Mouse (Mus musculus) heart, postnatal 14 days (tissue): ENCODE data around the gene Vezt. TPM values are rescaled to one million over a fixed set of nuclear protein-coding genes. Genes with fewer than 3 reads are reported as not detected.

Source experiments
- DNase-seq, 2 experiments: peaks; one replicate each; pipeline ENCODE4 v3.0.0; 2021 to 2022
- intact Hi-C: fragments of 180-260 bp; cut with DNase I; formaldehyde crosslinking; loops from one replicate; pipeline ENCODE4 v1.15.1; 2025
- total RNA-seq, 2 experiments: library from RNA; stranded (reverse); gene quantifications; 2 replicates each; pipeline ENCODE4 v1.2.3; 2021

Gene Vezt
- total RNA-seq, 2 experiments from 2014 or later = 34.9 to 35.3 TPM

DNA sequence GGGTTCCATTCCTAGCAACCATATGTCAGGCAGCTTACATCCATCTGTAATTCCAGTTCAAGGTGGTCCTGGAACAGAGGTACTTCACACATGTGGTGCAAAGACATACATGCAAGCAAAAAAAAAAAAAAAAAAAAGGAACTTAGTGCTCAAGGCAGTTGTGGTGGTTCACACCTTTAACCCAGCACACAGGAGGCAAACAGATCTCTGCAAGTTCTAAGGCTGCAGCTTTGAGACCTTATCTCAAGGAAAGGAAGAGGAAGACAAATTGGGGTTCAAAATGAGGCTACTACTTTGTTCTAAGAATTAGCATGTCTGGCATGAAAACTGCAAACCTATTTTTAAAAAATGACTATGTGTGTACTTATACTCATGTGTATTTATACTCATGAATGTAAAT, 50.3 kb downstream of the Vezt start:
- intact Hi-C loops = no loop called here

DNA sequence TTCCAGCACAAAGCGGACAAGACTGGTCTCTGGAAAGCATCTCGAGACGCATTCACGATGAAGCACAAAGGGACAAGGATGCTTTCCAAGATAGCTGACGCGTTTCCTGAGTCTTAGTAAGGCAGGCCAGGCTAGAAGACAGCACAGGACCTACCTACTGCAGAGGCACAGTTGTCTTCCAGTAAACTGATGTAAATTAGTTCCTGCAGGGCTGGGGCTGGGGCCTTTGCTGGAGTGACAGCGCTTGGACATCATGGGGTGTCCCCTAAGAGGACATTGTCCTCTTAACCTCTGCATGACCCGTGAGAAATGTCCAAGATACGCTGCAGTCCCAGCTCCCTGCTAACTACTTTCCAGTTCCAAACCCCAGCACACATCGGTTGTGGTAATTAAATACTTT, 66.3 kb downstream of the Vezt start:
- no peak for DNase-seq
- intact Hi-C loops = no loop called here

More for the DNA sequence above, 50.3 kb downstream of the Vezt start:
- DNase-seq = no peak

DNA sequence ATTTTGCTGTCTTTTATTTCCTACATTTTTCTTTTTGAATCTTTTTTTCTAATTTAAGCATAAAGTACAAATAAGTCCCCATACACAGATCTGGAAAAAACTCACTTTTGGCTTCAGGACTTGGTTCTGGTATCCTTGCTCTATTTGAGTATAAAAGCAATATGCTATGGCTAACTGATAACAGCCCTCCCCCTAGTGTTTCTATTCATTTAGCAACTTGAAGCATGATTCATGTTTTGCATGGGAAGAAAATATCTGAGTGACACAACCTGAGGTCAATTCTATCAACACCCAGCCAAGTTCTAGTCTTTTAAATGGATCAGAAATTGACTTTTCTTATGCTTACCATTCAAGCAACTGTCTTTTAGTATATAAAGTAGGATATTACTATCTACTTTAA, 68.1 kb downstream of the Vezt start:
- intact Hi-C loops = no loop called here
- no peak for DNase-seq

DNA sequence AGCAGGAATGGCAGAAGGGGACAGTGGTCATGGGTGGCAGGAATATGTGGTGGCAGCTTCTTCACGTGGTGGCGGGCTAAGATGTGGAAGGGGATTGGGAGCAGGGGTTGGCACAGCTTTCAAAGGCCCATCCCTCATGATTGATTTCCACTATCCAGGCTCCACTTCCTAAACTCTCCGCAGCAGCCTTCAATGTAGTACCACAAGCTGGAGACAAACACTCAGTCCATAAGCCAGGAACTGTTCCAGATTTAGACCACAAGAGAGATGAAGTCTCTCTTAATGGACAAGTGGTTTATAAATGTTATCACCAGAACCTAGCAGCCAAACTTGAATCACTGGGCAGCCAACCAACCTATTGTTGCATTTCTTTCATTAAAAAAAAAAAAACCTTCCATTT, 81.6 kb downstream of the Vezt start:
- intact Hi-C loops = no loop called here

DNA sequence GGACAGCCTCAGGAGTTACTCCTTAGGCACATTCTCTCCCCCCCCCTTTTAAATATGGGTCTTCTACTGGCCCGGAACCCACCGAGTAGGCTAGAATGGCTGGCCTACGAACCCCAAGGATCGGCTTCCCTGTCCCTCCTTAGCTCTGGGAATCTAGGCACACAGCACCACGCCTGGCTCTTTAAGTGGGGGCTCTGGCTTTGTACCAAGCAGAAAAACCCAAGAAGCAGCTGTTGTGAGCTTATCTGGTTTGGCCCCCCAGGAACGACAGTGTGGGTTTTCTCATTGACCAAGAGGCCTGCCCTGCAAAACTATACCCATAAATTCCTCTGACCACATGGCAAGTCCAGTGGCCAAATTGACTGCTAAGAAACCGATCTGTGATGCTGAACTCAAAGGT, 82.1 kb downstream of the Vezt start:
- DNase-seq = no peak
- intact Hi-C loops = no loop called here

More for the DNA sequence above, 81.6 kb downstream of the Vezt start:
- DNase-seq = no peak

DNA sequence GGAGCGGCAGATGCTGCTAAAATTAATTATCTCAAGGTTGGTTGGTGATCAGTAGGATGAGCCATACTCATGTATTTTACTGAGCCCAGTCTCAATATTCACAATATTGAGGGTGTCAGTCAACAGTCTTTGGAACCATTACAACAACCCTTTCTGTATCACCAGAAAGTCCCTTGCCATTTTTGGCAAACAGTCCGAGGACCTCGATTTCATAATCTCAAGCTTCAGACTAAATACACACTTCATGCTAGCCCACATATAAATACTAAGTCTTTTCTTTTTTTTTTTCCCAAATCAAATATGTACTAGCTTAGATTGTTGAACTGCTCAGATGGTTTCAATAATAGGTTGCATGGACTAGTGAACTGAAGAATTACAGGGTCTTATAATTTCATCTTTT, 84.6 kb downstream of the Vezt start:
- intact Hi-C loops = no loop called here
- DNase-seq = no peak

DNA sequence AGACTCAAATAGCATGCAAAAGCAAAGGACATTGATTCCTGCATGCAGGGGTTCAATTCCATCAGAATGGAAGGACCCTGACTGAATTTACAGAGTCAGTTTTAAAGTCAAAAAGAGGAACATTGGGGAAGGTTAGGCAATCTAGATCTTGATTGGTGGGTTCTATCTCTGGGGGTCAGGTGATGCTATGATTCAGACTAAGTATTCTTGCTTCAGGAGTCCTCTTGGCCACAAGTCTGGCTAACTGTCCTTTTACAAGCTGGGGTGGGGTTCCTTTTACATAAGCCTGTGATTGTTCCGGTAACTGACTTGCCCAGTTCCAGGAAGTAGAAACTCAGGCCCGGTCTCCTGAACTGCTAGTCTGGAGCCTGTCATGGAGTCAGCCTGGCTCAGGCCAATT, 85.7 kb downstream of the Vezt start:
- intact Hi-C loops = no loop called here
- DNase-seq = no peak

DNA sequence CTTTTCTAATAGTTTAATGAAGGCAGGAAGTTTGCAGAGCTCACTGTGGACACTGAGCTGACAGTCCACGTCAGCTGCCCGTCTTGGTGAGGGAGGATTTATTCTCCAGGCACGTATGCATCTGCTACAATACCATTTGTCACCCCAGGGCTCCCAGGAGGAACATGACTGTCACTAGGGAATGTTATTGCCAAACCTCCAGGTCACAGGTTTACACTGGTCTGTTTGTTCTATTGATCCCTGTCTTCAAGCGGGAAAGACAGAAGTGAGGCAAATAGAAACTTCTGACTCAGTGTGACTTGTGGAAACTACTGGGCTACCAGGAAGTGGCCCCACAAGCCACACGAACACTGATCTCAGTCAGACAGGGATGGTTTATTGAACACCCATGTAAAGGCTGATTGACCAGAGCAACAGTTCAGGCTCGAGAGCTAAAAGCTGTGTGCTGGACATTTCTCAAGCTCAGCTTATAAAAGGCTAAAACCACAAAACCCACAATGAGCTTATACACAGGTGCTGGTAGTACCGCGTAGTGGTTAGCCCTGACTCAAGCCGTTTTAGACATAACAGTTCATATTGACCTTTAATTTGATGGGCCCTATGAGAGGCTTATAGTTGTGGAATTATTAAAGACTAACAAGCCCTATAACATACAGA, 89.6 kb downstream of the Vezt start:
- intact Hi-C loops = loop anchor here (1.0 kb wide), 1 partner anchor 170 kb away; no protein-coding TSS in a partner anchor
- DNase-seq = no peak

DNA sequence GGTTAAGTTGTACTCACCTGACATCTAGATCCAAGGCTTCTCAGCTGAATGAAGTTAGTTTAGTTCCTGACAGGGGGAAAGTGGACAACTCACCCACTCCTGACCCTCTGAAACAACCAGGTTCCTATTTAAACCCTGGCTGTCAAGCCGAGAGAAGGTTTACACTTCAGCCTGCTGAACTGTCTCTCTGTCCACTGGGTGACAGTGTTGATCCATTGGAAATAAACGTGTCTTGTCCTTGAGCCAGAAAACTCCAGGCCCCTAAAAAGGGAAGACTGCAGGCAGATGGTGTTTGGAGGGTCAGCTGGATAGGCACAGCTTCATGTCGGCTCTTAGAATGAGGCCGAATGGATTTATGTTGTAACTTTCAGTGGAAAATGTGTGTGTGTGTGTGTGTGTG, 90.3 kb downstream of the Vezt start:
- intact Hi-C loops = loop anchor here (1.0 kb wide), 1 partner anchor 171 kb away; no protein-coding TSS in a partner anchor
- peak; percentile 9 to 53 for DNase-seq

DNA sequence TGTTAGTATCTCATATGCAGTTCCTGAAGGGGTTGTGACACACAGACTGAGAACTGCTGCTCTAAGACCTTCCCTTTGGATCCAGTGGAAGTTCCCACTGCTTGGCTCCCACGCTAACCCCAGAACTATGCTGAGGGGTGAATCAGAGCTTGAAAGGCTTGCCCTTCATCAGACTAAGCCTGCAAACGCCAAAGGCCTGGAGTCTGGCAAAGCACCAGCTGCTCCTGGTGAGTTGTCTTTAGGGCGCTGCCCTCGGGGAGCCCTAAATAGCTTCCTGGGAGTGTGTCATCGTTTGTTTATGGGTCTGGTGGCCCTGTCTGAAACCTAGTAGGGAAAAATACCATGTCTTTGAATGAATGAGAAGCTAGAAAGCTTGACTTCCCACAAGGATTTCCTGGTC, 91.4 kb downstream of the Vezt start:
- intact Hi-C loops = no loop called here
- peak in 1 of 2 experiments; percentile 18 for DNase-seq

DNA sequence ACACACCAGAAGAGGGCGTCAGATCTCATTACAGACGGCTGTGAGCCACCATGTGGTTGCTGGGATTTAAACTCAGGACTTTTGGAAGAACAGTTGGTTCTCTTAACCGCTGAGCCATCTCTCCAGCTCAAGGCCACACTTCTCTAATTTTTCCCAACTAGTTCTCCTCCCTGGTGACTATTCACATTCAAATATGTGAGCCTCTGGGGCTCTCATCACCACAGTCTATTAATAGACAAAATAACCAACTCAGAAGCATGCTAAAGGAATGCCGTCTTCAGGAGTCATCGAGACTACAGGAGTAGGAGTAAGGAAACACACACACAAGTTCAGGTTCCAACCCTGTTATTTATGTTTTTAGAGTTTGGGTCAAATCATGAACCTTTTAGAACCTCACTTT, 95.3 kb downstream of the Vezt start:
- intact Hi-C loops = no loop called here
- DNase-seq = no peak

DNA sequence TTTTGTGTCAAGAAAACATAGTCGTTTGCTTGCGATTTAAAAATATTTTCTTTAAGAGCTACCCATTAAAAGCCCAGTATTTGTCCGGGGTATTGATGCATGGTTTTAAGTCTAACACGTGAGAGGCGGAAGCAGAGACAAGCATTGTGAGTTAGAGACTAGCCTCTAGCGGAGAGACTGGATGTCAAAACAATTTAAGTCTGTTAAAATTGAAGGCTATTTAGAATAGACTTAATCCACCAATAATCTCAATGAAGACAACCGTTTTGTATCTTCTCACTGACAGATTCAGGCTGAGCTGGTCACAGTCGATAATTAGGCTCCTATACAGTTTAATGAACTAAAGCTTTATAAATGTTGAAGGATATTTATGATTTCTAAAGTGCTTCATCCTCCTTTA, 95.9 kb downstream of the Vezt start:
- intact Hi-C loops = no loop called here
- no peak for DNase-seq

DNA sequence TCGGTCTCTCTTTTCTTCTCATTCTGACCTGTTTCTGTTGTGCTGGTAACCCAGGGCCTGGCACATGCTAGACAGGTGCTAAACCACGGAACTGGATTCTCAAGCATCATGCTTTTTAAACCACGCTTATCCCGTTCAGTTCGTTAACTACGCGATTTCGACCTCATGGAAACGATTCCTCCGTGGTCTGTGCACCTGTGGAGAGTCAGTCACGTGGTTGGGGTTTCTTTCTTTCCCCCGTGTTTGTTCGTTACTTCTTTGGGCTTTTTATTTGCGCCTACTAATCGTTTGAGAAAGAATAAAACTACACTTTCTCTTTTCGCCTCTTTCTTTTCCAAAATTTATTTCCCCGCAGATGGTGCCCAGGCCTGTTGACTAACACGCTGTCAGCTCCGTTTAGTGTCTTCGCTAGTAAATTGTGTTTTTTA, 96.8 kb downstream of the Vezt start:
- intact Hi-C loops = no loop called here

DNA sequence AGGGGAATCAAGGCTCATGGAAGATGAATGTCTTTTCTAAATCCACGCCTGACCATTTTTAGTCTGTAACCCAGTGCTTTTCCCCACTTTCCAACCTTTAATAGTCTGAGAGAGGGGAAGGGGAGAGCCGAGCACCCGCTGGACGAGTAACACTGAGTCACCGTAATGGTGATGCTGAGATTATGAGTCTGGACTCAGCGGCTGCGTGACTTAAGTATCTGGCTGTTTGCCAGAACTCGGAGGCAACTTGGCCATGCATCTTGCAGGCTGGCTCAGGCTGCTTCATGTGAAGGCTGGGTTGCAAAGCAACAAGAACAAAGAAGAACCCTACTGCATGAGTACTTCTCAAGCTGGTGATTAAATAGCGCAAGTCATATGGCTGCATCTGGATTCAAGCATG, 101.6 kb downstream of the Vezt start:
- intact Hi-C loops = no loop called here
- peak; percentile 19 to 45 for DNase-seq

More for the DNA sequence above, 96.8 kb downstream of the Vezt start:
- DNase-seq = no peak

DNA sequence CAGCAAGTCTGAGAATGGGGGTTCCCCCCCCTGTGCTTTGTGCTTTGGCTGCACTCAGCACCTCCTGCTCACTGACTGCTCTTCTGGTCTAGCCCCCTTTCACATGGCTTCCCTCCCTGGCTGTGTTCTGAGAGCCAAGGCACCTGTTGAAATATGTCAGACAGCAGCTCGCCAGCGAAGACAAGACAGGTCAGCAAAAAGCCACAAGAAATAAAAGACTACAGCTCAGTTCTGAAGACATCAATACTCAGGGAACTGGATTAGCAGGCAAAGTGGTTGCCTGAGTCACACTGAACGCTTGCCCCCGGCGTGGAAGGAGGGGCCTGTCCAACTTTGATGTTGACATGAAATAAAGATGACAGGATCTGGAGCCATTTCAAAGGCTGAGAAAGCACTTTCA, 102.8 kb downstream of the Vezt start:
- DNase-seq = no peak
- intact Hi-C loops = no loop called here

DNA sequence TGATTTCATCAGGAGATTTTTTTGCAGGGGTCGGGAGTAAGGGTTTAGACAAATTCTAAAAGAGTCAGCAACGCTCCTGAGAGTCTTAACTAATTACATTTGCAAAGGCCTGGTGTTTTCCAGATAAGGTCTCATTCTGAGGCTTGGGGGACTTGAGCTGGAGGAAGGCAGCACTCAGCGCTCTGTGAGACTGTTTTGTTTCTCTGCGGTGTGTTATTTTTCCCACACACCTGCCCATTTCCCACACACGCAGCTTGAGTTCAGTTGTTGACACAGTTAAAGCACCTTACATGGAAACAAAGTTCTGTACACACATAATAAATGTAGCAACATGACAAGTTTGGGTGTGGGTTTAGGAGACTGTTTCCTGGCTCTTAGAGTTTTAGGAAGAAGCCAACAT, 103.6 kb downstream of the Vezt start:
- no peak for DNase-seq
- intact Hi-C loops = no loop called here

DNA sequence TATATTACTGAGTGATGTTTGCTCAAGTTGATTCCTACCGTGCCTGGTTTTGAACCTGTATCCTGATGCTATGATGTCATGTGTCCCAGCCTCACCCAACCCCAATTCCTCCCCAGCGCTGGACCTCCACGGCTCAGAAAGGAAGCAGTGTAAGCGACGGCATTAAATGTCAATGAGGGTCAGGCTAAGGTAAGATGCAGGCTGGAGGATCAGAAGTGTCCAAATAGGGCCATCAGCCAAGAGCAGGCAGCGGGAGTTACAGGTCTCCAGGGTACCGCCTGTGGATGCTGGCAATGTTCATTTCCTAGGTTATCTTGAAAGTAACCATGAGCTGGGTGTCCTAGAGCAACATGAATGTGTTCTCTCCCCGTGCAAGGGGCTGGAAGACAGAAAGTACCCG, 104.2 kb downstream of the Vezt start:
- intact Hi-C loops = no loop called here
- no peak for DNase-seq

DNA sequence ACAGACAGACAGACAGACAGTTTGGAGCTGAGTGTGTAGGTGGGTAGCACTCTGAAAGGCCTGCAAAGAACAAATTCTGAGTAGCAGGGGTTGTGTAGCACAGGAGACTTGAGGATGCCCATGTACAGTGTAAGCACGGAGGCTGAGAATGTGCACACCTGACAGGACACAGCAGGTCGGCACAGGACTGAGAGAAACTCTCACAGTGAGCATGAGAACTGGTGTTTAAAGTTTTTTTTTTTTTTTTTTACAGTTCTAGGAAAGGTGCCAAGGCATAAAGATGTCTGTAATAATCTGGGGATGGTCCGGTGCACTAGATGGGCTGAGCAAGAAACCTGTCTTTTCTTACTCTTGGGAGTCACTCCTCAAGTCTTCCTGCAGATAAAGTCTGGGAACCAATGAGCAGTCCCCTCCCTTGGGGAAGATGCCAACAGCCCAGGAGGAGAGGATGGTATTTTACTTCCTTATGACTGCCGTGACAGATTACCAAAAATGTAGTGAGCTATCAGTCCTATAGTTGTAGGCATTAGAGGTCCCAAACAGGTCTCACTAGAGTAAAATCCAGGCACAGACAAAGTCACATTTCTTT, 105.3 kb downstream of the Vezt start:
- DNase-seq = no peak
- intact Hi-C loops = no loop called here

DNA sequence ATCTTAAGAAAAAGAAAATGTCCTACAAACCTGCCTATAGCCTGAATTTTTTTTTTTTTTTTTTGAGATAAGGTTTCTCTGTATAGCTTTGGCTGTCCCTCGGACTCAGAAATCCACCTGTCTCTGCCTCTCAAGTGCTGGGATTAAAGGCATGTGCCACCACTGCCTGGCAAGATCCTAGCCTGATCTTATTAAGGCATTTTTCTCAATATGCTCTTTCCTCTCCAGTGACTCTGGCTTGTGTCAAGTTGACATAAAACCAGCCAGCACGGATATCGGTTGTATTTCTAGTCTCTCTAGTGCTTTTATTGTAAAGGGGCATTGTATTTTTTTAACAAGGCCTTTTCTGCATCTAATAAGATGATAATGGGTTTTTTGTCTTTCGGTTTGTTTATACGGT, 111.0 kb downstream of the Vezt start:
- intact Hi-C loops = no loop called here
- no peak for DNase-seq

DNA sequence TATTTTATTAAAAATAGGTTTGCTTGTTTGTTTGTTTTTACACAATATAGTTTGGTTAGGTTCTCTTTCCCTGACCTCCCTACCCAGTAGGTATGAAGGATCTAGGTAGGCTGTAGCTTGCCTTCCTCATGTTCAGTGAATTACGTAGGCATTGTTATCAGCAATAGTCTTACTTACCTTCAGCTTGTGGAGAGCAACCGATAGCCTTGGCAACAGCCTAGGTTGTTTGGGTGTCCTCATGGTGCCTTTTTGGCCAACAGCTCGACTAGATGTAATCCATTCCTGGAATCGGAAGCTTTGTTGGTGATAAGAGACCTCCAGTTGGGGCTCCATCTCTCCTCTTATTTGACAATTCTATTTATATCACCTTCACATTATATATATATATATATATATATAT, 114.5 kb downstream of the Vezt start:
- intact Hi-C loops = no loop called here
- no peak for DNase-seq

DNA sequence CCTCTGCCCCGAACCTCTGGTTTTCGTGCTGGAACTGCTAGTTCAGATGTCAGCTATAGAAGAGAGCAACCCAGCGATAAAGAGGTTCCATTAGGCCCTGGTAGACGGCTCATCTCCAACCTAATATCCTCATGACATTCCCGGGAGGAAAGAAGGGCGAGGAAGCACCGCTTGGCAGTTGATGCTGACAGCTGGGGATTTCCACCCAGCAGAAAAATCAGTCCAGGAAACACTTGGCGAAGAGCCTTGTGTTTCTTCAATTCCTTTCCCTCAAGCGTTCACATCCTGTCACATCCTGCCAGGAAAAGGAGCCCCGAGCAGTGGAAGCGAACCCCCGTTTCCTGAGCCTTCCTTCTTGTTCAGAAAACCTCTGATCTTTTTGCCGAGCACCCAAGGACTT, 116.4 kb downstream of the Vezt start:
- DNase-seq = peak; percentile 28 to 61
- intact Hi-C loops = no loop called here

DNA sequence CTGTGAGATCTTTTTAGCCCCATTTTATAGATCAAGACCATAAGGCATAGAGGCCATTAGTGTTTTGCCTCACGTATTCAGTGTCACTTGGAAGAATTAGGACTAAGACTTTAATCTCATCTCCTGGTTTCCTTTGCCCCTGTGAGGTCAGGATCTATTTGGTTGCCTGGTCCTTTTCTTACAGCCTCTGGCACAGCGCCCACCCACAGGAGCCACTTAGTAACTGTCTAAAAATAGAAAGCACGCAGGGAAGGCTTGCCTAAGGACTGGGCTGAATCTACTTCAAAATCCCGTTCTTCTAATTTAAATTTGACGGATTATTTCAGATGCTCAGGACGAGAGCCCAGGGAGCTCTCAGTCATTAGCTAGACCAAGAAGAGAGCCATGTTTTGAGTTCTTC, 116.9 kb downstream of the Vezt start:
- intact Hi-C loops = no loop called here

DNA sequence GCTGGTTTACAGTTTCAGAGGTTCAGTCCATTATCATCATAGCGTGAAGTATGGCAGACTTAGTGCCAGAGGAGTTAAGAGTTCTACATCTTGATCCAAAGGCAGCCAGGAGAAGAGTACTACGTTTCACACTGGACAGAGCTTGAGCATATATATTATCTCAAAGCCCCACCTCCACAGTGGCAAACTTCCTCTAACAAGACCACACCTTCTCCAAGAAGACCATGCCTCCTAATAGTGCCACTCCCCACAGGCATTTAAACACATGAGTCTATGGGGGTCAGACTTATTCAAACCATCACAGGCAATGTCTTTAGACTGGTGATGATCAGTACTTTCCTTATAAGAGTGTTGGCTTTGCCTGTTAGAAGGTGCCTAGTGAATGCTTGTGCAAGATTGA, 117.5 kb downstream of the Vezt start:
- DNase-seq = no peak
- intact Hi-C loops = no loop called here

More for the DNA sequence above, 116.9 kb downstream of the Vezt start:
- DNase-seq = peak; percentile 68 to 73
